Mouse (Mus musculus) Patski (cell line): Measurements from ENCODE around the gene Slc15a3. TPM values are rescaled to one million over a fixed set of nuclear protein-coding genes. Genes with fewer than 3 reads are reported as not detected.

Source experiments
- ATAC-seq: fragments of 100-300 bp; one replicate; pipeline ENCODE4 v1.8.0; 2021
- CTCF ChIA-PET: fragments of 350-600 bp; sonication (Branson Sonifier 250); formaldehyde crosslinking; loops from one replicate; lab custom pipeline; 2022; ENCODE audit warnings: inconsistent platforms; lab: Charles Lee
- POLR2A ChIA-PET: fragments of 350-600 bp; sonication (Branson Sonifier 250); formaldehyde crosslinking; loops from one replicate; lab custom pipeline; 2022; ENCODE audit warnings: antibody characterized with exemption, inconsistent platforms; lab: Charles Lee
- DNase-seq: peaks from one replicate; pipeline ENCODE4 v3.0.0-alpha.2; 2011; ENCODE audit warnings: low read depth, low spot score
- H3K27me3 ChIP-seq: fragments of 371-371 bp; one replicate; pipeline ENCODE4 v1.5.1; 2021
- CTCF ChIP-seq: fragments of 100-300 bp; IDR thresholded peaks from one replicate; pipeline ENCODE4 v1.5.1; 2021
- in situ Hi-C: fragments of 300-500 bp; cut with MboI; formaldehyde crosslinking; loops from 3 replicates; pipeline ENCODE4 v1.11.1; 2018; ENCODE audit warnings: low pct_unique_long_range_greater_than_20kb, mixed read lengths
- polyA plus RNA-seq: library from polyadenylated mRNA; unstranded; gene quantifications from one replicate; pipeline ENCODE4 v1.2.3, GENCODE M21; 2021

Slc15a3 gene
- polyA plus RNA-seq, 1 experiment from 2014 or later: 0.26 TPM

DNA sequence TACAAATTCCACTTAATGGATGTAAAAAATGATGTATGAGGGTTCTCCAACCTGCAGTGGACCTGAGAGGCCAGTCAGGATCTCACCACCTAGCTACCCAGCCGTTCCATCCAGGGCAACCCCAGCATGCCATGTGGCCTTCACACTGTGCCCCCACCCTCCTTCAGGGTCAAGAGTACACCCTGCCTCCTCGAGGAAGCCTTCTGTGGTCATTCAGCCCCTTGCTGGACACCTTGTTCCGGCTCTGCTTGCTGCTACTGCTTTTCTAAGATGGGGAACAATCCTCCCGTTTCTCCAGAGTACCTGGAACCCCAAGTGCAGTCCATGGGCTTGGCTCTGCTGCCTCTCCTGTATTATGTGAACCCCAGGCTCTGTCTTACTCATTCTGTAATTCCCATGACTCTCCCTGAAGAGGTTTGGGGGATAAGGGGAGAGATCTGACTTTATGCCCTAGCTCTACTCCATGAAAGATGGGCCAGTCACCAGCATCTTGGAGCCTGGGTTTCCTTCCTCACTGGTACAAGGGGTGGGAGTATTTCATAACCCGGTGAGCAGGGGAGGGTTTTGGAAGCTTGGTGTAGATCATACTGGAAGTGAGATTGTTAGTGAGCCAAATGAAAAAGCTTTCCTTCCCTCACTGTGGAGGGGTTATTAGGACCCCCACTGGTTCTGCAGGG is 28.6 kb downstream of the Slc15a3 start:
- H3K27me3 ChIP-seq: no peaks in the 10 kb centered on the region
- DNase-seq (no peak), ATAC-seq (no peak)
- TF ChIP-seq CTCF: no peak
- ChIA-PET CTCF (interaction anchor here (1.0 to 1.3 kb wide), 3 partner anchors 91 to 183 kb away, joined by 3 read pairs; no protein-coding TSS in a partner anchor), POLR2A (interaction anchor here (0.6 kb wide), 1 partner anchor 23 kb away, joined by 3 read pairs; no protein-coding TSS in a partner anchor)
- in situ Hi-C loops: no loop called here

DNA sequence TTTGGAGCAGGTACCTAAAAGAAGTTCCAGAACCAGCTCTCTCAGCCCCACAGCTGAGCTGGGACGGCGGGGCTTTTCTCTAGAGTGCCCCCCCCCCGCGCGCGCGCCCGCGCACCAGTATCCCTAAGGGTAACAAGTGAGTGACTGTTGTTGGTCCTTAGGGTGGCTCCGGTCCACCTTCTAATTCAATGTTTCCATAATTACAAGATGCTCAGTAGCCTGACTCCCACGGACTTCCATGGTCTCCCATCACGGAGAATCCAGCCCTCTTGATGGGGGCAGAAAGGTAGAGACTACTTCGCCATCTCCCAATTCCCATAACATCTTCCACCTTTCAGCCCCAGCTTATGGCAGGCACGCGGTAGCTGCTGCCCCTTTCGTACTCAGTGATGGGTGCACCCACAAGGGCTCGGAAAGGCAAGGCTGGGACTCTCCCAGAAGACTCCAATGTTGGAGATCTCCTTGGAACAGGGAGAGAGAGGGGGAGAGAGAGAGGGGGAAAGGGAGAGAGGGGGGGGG is 29.2 kb downstream of the Slc15a3 start:
- DNase-seq (no peak), ATAC-seq (no peak)
- in situ Hi-C loops: no loop called here
- ChIA-PET CTCF (interaction anchor here (1.1 to 1.3 kb wide), 2 partner anchors 90 to 184 kb away, joined by 3 read pairs; no protein-coding TSS in a partner anchor), POLR2A (no interaction called here)
- no peaks in the 10 kb centered on the region for H3K27me3 ChIP-seq
- TF ChIP-seq CTCF: no peak

DNA sequence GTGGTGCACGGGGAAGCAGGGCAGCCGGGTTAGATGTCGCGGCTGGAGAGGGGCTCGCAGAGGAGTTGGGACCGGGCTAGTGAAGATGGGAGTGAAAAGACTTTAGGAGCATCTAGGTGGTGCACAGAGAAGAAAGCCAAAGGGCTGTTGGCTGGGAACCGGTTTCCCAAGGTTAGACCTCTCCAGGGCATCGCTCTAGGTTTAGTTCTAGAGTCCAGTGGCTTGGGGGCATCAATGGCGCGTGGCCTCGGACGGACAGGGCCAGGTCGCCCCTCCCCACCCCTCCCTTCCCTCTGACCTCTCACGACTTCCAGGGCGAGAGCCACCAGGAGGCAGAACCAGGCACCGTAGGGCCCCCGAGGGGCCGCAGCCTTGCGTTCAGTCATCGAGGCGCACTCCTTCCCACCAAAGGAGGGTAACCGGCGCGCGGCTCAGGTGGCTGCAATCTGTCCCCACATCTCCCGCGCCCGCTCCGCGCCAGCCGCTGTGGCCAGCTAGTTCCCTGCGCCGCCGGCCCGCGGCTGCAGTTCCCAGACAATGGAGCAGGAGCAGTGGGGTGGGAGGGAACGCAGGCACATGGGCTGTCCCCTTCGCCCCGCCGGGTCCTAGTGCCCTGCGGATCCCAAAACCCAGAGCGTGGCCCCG is 29.8 kb downstream of the Slc15a3 start:
- no peak for TF ChIP-seq CTCF
- ChIA-PET CTCF (interaction anchor here (1.8 kb wide), 1 partner anchor 11 kb away, joined by 7 read pairs; no protein-coding TSS in a partner anchor), POLR2A (interaction anchor here (1.2 kb wide), 1 partner anchor 153 kb away, joined by 3 read pairs; no protein-coding TSS in a partner anchor)
- DNase-seq (peak; percentile 41), ATAC-seq (peak; percentile 90)
- in situ Hi-C loops: no loop called here
- no peaks in the 10 kb centered on the region for H3K27me3 ChIP-seq

DNA sequence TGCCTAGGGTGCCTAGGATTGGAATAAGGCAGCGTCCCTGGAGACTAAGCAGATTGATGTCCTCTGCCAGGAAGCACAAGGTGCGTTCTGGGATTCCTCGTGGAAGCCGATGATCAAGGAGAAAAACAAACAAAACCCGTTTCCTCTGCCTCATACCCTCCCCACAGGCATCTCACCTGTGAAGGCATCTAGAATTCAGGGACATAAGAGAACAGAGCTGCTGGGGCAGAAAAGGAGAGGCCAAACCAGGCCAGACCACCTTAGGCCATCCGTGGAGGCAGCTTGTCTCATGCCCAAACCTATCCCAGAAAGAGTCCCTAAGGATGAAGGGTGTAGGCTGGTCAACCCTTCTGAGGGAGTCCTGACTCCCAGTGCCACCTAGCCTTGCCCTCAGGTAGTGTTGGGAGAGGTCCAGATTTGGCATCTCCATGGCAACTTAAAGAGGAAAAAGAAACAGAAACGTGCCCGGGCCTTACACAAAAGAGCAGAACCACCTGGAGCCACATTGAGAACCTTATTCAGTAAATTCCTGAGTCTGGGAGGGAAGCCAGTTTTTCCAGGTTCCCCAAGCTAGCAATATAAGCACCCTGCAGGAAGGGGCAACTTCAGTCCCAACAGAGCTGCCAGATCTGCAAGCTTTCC is 30.5 kb downstream of the Slc15a3 start, which contains the start of gene Tmem132a:
Gene Tmem132a (minus strand): TSS at position 55 of the 642 bp plus-strand sequence.
- ATAC-seq (peak; percentile 27), DNase-seq (no peak)
- no peak for TF ChIP-seq CTCF
- H3K27me3 ChIP-seq: no peaks in the 10 kb centered on the region
- in situ Hi-C loops: no loop called here
- CTCF ChIA-PET: interaction anchor here (1.8 kb wide), 1 partner anchor 10 kb away, joined by 7 read pairs; no protein-coding TSS in a partner anchor
- POLR2A ChIA-PET: interaction anchor here (1.2 kb wide), 1 partner anchor 154 kb away, joined by 3 read pairs; no protein-coding TSS in a partner anchor

DNA sequence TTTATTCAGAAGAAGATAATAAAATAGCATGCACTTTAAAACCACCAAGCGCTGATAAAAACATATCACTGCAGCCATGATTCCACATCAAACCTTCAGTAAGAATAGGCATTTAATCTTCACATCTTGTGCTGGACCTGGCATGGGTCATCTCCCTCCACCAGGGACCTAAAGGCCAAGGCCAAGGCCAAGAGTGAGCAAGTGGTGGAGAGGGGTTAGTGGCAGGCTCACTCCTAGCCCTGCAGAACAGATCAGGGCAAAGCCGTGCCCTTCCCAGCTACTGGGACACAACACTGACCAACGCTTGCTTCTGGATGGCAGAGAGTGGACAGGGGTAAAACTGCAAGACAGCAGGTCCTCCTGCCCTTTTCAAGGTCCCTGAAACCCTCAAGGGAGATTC is 31.1 kb downstream of the Slc15a3 start:
- DNase-seq (no peak), ATAC-seq (no peak)
- in situ Hi-C loops: no loop called here
- ChIA-PET POLR2A (interaction anchor here (1.0 kb wide), 1 partner anchor 13 kb away, joined by 3 read pairs; no protein-coding TSS in a partner anchor), CTCF (interaction anchor here (1.8 kb wide), 1 partner anchor 9 kb away, joined by 7 read pairs; no protein-coding TSS in a partner anchor)
- no peak for TF ChIP-seq CTCF
- H3K27me3 ChIP-seq: no peaks in the 10 kb centered on the region

DNA sequence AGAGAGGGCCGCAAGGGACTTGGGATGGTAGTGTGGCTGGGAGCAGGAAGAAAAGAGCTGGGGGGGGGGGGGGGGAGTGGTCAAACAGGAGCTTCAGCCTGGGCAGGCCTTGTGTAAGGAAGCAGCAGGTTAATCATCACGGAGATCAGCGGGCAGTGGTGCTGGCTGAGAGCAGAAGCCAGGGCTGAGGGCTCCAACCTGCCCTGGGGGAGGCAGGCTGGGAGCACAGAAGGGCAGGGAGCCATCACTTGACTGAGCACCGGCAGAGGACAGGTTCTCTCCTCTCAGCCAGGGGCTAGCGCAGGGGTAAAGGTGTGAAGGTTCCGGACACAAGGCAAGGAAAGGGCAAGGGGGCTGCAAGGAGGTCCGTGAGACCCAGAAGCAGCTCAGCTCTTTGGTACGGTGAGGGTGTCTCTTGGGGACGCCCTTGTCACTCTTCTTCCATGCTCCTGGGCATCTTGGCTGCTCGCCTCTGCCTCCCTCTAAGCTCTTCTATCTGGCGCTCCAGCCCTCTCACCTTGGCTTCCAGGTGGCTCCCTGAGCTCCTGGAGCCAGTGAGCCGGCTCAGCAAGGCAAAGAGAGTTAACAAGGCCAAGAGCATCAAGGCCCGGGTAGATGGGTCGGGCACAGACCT is 31.9 kb downstream of the Slc15a3 start:
- in situ Hi-C loops: no loop called here
- DNase-seq (no peak), ATAC-seq (no peak)
- POLR2A ChIA-PET: interaction anchor here (1.0 kb wide), 1 partner anchor 14 kb away, joined by 3 read pairs; no protein-coding TSS in a partner anchor
- no peaks in the 10 kb centered on the region for H3K27me3 ChIP-seq
- CTCF ChIA-PET: interaction anchor here (1.8 kb wide), 1 partner anchor 9 kb away, joined by 7 read pairs; no protein-coding TSS in a partner anchor
- no peak for TF ChIP-seq CTCF

DNA sequence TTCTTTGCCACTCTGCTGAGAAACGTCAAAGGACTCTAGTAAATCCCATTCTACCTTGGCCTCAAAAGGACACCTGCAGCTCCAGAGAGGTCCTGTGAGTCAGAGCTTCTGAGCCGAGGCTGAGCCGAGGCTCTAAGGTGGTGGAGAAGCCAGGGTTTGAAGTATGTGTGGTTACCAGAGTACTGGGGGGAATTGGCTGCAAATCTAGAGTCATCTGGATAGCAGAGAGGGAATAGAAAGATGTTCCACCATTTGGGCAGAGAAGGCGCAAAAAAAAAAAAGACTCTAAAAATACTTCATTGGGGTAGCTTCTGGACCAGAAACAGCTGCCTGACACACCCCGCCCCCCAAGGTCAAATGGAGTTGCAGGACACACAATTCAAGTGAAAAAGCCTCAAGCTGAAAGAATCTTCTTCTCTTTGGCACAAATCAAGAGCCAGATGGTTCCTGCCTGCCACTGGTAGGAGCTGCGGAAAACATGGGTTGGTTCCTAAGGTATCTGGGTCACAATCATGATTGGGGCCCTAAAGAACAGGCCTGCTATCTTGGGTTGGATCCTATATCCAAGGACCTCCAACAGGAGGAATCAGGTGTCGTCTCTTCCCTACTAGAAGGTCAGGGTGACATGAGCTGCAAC is 38.8 kb downstream of the Slc15a3 start:
- in situ Hi-C loops: loop anchor here (5.0 kb wide), 1 partner anchor 161 kb away; no protein-coding TSS in a partner anchor
- CTCF ChIA-PET: interaction anchor here (0.9 to 2.2 kb wide), 4 partner anchors 12 to 169 kb away, joined by 3 to 9 read pairs (median 3); partner anchors contain the start of gene Prpf19
- H3K27me3 ChIP-seq: no peaks in the 10 kb centered on the region
- TF ChIP-seq CTCF: no peak
- no peak for ATAC-seq
- POLR2A ChIA-PET: interaction anchor here (0.6 kb wide), 1 partner anchor 94 kb away, joined by 4 read pairs; no protein-coding TSS in a partner anchor
- DNase-seq: no peak

DNA sequence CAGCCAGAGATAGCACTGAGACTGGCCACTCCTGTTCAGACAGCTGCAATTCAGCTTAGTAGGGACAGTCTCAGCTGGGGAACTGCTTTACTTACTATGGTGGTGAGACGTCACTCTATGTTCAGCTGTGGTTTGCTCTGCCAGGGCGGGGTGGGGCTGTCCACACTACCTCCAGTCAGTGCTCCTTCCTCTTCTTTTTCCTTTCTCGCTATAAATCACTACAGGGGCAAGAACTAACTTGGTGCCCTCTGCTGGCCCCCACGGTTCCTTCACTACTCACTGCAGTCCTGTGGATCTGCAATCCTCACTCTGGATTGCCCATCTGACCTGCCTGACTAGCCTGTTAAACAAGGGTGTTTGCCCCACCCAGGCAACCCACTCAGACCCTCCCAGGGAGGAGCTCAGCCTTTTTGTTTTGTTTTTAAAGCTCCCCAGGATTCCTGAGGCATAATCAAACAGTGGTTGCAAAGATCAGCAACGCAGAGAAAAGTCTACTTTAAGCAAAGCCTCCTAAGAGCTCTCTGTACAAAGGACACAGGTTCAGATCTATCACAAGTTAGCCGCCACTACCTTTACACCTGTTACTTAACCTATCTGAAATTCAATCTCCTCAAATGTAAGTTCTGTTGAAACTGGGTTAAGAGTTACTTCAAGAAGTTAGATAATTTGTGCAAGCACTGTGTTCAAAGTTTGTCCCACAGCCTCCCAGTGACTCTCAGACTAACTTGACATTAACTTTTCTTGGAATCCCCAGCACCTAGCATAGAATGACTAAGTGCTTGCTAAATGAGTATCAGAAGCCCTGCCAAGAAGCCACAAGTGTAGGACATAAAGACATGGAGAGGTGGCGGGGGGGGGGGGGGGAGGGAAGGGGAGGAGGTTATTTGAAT is 40.8 kb downstream of the Slc15a3 start:
- DNase-seq (no peak), ATAC-seq (peak; percentile 28)
- H3K27me3 ChIP-seq: no peaks in the 10 kb centered on the region
- no peak for TF ChIP-seq CTCF
- in situ Hi-C loops: no loop called here
- ChIA-PET POLR2A (interaction anchor here (0.7 to 1.0 kb wide), 3 partner anchors 15 to 74 kb away, joined by 3 to 4 read pairs (median 3); no protein-coding TSS in a partner anchor), CTCF (interaction anchor here (0.7 to 1.6 kb wide), 8 partner anchors 10 to 171 kb away, joined by 3 to 7 read pairs (median 4); partner anchors contain the start of genes Prpf19 and Tmem132a)
